Mouse (Mus musculus): ENCODE measurements around the gene Dusp14.

Dusp14 gene

DNA sequence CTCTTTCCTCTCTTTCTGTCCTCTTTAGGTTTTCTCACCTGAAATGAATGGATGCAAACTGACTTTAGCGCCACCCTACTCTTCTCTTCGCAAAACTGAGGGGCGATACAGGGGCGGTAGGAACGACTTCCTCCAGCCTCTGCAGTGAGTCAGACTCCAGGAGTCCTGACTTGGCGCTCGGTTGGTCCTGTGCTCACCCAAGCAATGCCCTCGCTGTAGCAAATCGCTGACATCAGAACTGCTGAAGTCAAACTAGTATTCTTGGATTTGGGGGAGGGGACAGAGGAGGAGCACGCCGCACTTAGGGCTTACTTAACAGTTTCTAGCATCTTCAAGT is at the start of gene Dusp14:
Gene Dusp14, minus strand, starts transcription at position 228 of the 337 bp plus-strand sequence.
- in situ Hi-C loops (cut with MboI; ENCODE audit: unreplicated experiment in 2 of 2), result no loop called here

DNA sequence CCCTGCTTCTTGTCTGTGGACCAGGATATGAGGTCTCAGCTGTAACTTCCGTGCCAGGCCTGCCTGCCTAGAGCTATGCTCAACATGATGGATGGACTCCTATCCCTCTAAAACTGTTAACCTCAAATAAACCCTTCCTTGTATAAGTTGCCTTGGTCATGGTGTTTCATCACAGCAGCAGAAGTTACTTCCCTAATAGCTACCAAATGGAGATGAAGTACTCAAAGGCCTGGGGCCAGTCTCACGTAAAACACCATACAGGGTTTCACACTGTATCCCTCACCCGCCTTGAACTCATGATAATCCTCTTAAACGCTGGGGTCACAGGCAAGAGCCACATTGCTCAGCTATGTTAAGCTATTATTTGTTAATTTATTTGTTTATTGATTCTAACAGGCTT is 48.4 kb upstream of the Dusp14 start:
- in situ Hi-C loops (cut with MboI; ENCODE audit: unreplicated experiment in 2 of 2), result no loop called here

DNA sequence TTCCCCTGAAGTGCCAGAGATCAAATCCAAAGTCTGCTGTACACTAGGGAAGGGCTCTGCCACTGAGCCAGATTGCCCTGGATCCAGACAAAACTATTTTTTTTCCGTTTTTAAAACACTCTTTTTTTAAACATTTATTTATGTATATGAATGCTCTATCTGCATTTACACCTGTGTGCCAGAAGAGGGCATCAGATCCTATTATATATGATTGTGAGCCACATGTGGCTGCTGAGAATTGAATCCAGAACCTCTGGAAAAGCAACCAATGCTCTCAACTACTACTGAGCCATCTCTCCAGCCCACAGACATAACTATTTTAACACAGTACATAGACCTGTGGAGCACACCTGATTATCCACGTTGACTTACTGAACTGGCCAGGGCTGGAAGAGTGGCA is 47.2 kb upstream of the Dusp14 start:
- in situ Hi-C loops (cut with MboI; ENCODE audit: unreplicated experiment in 2 of 2), result no loop called here

DNA sequence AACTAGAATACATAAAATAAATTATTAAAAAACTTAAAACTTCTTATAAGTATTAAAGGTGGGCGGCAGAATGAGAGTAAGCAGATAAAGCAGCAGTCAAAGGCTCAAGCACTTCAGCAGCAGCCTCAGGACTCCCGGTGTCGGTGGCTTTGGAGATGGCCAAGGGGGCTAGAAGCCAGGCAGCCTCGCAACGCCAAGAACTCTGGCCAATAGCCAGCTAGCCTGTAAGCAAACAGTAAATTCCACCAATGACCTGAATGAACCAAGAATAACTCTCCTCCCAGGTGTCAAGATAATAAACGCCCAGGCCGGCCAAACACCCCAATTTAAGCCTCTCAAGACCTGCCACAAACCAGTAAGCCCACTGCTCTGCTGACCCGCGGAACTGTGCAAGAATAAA is 46.6 kb upstream of the Dusp14 start:
- in situ Hi-C loops (cut with MboI; ENCODE audit: unreplicated experiment in 2 of 2), result no loop called here

DNA sequence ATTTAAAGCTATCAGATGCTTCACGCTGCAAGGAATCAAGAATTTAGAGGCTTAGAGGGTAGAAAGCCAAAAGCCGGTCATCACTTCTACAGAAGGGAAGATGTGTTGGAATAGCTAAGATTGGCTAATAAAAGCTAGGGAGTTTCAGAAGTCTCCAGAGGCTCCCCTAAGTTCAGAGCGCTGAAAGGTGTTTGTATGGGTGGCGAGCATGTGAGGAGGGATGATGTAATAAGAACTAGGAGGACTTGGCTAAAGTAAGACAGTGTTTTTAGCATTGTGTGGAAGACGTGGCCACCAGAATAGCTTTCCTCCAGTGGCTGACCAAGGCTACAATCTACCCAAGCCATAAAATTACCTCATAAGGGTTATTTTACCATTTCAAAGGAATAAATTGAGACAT is 44.6 kb upstream of the Dusp14 start:
- in situ Hi-C loops (cut with MboI; ENCODE audit: unreplicated experiment in 2 of 2), result no loop called here

DNA sequence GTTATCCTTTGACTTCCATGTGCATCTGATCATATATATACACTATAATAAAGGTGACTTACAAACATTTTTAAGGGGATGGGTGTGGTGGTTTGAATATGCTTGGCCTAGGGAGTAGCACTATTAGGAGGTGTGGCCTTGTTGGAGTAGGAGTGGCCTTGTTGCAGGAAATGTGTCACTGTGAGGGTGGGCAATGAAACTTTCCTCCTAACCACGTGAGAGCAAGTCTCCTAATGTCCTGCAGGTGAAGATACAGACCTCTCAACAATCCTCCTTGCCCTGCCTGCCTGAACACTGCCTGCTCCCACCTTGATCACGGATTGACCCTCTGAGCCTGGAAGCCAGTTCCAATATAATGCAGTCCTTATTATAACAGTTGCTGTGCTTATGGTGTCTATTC is 38.1 kb upstream of the Dusp14 start:
- in situ Hi-C loops (cut with MboI; ENCODE audit: unreplicated experiment in 2 of 2), result no loop called here

DNA sequence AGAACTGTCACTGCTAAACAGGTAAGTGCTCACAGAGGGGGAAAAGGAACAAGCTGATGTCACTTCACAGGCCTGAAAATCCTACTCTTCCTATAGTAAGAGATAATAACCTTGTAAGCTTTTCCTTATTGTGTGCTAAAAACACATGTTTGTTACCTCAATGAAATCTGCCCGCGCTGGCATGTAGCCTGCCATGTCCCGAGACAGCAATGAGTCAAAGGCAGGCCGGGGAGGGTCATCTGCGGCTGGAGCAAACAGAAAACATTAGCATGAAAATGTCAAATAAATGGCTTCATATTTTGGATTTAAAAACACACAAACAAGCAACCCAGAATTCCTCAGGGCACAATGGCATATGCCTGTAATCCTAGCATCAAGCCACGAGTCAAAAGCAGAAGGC is 35.0 kb upstream of the Dusp14 start:
- in situ Hi-C loops (cut with MboI; ENCODE audit: unreplicated experiment in 2 of 2), result no loop called here

DNA sequence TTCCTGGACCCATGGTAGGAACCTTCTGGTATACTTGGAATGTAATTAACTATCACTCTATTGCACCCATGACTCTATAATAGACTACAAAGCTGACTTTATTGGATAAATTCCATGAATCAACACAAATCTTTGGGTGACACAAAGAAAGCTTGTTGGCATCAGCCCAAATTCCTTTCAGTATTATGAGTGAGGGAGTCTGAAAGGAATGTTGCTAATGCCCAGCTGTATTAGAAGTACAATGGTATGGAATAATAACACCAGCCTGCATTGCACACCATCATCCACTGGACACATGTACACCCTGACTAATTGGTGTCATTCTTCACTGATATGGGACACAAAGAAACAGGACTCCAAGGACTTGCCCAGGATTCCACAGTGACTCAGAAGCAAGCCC is 32.1 kb upstream of the Dusp14 start:
- in situ Hi-C loops (cut with MboI; ENCODE audit: unreplicated experiment in 2 of 2), result no loop called here

DNA sequence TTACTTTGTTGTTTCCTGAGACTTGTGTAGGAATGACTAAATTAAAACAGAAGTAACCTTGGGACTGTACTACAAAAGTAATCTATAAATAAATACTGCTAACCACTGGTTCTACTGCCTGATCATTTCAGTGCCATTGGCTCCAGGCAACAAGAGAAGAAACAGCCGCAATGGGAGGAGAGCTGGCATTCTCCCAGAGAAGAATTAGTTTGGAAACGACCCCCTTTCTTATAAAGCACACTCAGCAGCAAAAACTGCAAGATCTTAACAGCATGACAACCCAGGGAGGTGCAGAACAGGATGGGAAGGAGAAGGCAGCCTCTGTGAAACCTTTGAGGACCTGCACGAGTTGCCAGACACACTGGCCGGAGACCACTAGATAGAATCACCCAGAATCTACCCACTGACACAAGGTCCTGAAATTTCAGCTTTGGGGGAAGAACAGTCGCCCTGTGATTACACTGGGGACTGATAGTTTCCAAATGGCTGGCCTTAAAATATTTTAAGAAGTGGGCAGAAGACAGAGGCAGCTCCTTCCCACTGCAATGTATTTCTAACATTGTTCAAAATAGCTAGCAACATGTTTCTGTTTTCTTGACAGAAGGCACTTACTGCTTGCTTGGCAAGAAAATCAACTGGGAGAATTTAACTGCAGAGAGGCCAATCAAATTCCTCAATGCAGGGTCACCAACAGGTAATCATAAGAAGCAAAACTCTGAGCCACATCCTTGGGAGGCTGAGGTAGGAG is 28.4 kb upstream of the Dusp14 start:
- in situ Hi-C loops (cut with MboI; ENCODE audit: unreplicated experiment in 2 of 2), result no loop called here

DNA sequence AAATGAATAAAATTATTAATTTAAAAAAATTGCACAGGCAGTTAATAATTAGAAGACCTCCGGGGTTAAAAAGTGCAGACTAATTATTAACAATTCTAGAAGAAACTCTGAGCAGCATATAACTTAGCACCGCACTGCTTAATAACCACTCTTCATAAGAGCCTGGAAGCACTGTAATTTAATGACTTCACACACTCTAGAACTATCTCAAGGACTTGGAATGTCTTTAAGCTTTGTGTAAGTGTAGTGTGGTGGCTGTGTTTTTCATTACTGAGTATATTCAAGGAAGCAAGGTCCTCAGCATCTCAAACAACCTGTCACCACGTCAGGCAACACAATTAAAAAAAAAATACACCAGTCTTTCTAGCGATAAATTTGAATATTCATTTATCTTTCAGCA is 26.0 kb upstream of the Dusp14 start:
- in situ Hi-C loops (cut with MboI; ENCODE audit: unreplicated experiment in 2 of 2), result no loop called here

DNA sequence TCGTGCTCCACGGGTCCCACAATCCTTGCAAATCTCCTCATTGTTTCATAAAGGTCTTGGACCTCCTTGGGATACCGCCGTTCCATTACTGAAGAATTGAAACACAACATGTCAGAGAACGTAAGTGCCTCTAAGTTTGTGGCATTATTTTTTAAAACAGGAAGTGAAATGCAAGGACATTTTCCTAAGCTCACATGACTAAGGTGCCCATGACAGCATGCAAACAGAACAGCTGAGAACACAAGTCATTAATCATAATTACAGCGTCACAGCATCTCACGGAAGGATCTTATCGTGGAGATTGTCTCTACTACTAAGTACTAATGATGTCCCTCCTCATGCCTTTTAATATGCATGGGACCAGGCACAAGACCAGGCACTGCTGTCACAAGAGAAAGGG is 21.5 kb upstream of the Dusp14 start:
- in situ Hi-C loops (cut with MboI; ENCODE audit: unreplicated experiment in 2 of 2), result no loop called here

DNA sequence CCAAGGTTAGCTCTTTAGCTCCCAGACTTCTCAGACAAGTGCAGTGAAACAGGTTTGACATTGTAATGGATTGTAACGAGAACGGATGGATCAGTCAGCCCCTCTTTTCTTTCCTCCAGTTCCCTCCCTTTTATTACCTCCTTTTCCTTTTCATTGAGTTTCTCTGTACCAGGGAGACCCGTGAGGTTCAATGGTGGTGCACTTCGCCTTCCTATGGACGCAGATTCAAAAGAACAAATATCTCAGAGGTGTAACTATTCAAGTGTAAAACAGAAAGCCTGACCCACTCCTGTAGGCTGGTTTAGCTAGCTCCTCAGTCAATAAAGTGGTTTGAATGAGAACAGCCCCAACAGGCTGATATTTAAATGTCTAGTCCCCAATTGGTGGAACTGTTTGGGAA is 12.8 kb upstream of the Dusp14 start:
- in situ Hi-C loops (cut with MboI; ENCODE audit: unreplicated experiment in 2 of 2), result no loop called here

DNA sequence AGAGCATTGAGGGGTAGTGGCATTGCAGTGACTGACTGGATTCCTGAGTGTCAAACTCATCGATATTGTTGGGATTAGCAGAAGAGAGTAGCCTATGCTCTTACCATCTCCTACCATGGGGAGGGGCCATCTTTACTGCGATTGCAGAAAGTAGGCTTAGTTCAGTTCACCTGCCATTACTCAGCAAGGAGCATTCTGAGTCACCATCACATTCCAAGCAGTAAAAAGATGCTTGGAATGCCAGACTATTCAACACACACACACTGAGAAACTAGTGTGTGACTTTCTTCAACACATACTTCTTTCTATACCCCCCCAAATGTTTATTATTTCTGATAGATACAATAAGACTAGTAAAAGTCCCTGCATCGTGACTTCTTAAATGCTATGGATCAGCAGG is 11.3 kb upstream of the Dusp14 start:
- in situ Hi-C loops (cut with MboI; ENCODE audit: unreplicated experiment in 2 of 2), result no loop called here

DNA sequence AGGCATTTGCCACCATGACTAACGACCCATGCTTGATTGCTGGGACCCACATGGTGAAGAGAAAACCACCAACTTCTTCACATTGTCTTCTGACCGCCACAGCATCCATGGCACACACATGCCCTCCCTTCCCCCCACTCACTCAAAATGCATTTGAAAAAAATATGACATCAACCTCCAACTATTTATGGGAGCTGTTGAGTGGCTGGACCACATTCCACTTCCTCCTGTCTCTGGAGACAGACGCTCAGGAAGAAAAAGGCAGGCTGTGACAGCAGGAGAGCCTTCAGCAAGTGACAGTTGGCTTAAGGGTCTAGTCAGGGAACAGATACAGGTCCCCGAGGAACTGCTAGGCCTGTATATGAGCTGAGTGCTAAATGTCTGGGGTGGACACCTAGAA is 10.8 kb upstream of the Dusp14 start:
- in situ Hi-C loops (cut with MboI; ENCODE audit: unreplicated experiment in 2 of 2), result no loop called here

DNA sequence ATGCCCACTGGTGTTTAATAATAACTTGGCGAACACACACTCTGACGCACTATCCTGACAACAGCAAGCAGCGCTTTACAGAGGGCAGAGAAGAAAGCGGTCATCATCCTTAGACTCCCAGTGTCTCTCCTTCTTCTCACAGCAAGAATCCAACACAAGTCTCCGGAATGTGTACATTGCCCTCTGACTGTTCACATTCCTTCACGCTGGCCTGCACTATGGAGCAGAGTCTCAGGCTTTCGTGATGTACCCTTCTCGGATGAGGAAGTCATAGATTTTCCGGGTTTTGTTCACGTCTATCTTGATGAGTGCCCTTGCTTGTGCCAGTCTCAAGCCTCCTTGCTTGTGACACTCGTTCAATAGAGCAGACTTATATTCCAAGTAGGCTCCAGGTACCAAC is 10.3 kb upstream of the Dusp14 start:
- in situ Hi-C loops (cut with MboI; ENCODE audit: unreplicated experiment in 2 of 2), result no loop called here

DNA sequence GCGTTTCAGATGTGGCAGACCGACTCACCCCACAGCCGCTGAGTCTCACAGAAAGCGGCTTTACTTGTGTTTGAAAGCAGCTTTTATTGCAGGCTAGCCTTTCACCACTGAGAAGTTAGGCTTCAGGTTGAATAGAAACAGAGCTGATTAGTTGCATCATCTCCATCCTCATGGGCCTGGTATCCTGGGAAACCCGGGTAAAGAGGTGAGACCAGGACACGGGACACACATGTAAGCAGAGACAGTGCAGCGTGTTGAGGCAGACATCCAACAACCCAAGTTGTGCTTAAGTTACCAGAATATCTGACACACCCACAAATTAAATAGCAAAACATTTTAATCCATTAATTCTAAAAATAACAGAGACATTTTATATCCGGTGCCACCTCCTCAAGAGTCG is 9.5 kb upstream of the Dusp14 start:
- in situ Hi-C loops (cut with MboI; ENCODE audit: unreplicated experiment in 2 of 2), result no loop called here

DNA sequence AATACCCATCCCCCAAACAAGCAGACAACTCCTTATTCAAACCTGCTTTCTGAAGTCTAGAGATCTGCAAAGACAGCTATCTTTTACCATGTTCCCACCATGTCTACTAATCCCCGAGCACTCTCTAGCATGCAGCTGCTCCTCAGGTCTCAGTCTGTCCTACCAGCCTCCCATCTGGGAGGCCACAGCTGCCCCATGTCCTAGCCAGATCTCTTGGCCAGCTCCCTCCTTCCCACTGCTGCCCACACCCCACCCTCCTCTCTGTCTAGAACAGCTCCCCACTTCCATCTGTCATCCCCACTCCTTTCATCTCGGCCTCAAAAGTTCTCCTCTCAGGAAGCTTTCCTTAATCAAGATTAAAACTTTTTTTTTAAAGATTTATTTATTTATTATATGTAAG is 7.9 kb upstream of the Dusp14 start:
- in situ Hi-C loops (cut with MboI; ENCODE audit: unreplicated experiment in 2 of 2), result no loop called here

DNA sequence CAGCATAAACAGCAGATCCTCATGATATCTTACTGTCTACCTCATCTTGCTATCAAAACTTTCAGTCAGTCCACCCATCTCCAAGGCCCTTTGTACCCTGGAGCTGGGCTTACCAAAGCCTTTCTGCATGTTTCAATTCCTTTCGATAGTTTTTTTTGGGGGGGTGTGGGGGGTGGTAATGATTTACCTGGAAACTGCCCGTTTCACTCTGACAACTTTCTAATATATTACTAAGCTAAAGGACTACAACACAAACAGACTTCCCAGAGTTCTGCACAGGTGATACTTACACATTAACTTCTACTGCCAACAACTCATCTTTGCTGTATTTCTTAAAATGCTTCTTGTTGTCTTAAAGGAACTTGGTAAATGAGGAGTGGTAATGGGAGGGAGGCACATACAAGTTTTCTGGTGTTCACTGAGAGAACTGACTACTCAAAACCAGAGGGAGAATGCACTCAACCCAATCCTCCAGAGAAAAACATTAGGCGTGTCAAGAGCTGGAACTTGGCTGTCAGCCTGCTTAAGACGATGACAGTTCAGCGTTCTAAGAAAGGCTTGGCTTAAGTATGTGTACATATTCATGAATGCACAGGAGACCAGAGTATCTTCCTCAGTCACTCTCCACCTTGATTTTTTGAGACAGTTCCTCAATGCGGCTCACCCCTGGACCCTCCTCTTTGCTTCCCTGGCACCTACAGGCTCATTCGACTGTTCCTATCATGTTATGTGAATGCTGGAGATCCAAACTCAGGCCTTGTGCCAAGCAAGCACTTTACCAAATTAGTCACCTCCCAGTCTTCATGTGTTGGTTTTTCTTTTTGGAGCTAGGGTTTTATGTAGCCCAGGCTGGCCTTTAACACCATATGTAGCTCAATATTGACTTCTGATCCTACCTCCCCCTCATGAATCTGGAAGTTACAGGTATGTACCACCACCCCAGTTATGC is 5.0 kb upstream of the Dusp14 start:
- in situ Hi-C loops (cut with MboI; ENCODE audit: unreplicated experiment in 2 of 2), result loop anchor here in 1 of 2 experiments (5.0 kb wide), 1 partner anchor 53 kb away; the partner anchor contains the start of genes Acaca and Tada2a

DNA sequence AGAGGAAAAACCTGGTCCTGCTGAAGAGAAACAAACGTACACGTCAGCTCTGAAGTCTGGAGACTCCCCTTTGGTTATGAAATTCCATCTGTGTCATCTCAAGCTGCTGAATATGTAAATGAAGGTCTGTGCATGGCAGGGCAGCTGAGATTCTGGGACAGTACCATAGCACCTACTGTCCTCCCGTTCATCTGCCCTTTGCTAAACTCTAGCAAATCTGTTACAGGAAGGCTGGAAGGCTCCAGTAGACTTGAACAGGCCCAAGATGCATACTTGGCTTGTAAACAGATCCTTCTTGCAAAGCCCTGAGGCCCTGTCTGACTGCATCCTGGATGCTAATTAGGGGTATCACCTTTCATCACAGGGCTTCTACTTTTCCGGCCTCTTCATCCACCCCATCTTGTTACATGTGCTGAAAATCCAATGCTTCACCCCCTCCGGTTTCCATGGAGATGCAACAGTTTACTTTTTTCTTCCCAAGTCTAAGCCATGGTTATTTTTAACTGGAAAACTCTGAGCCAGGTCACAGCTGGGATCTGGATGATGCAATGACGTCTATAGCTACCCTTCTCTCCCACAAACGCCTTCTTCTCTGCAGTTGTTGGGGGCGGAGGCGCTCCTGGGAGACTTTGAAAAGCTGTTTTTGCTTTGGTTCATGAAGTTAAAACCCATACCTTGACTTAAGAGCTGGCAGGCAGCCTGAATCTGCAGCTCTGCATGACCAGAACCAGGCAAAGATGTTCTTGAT is 4.0 kb upstream of the Dusp14 start:
- in situ Hi-C loops (cut with MboI; ENCODE audit: unreplicated experiment in 2 of 2), result loop anchor here in 1 of 2 experiments (5.0 kb wide), 1 partner anchor 54 kb away; the partner anchor contains the start of genes Acaca and Tada2a

DNA sequence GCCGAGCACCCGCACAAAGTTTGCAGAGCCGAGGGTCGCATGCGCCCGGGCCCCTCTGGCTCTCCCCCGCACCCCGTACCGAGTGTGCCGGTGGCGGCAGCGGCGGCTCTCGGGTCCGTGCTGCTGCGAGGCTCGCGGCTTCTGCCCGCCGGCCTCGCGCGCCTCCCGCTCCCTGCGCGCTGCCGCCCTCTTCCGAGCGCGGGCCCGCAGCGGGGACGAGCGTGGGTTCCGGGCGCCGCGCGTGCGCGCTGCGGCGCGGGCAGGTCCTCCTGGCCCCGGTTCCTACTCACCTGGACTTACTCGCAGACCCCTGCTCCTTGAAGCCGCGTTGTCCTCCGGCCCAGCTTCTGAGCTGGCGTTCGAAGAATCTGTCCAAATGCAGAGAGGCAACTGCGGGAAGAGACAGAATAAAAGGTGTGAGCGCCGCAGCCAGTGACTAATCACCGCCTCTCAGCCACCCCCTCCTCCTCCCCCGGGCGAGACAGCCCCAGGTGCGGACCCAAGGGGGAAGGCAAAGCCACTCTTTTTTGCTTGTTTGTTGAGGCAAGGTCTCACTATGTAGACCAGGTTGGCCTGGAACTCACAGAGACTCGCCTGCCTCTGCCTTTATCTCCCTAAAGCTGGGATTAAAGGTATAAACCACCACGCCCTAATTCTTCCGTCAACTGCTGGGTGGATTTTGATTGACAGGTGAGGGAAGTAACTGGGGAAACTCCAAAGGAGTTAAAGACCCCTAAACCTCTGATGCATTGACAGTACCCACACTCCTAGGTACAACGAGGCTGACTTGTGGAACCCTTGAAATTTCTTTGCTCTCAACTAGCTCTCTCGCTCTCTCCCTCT is 649 bp downstream of the Dusp14 start:
- in situ Hi-C loops (cut with MboI; ENCODE audit: unreplicated experiment in 2 of 2), result no loop called here

Data from v-Abl transformed pro-B cells (cell line).